Mouse (Mus musculus): ENCODE measurements around the gene Rex2. TPM values are rescaled to one million over a fixed set of nuclear protein-coding genes. Genes with fewer than 3 reads are reported as not detected.
A peak's percentile ranks its signal among the peaks of the same experiment; 100 is the strongest.
"Not testable (repeated sequence)": the region's sequence is repeated elsewhere in the genome, so short reads cannot be mapped to it uniquely, and the experiment has no call there.

The Rex2 gene
- under 1 TPM; 0.15 to 0.37 TPM for total RNA-seq (2021)

- not testable (repeated sequence) for DNase-seq
Observed at GRCm38 (mm10) chr4:147021550-147021949, at the start of gene Rex2. Rex2 (plus strand) TSS chr4:147021850.

- not testable (repeated sequence) for DNase-seq
Observed at GRCm38 (mm10) chr4:146976581-146976980, 45.1 kb upstream of the Rex2 start.

DNA sequence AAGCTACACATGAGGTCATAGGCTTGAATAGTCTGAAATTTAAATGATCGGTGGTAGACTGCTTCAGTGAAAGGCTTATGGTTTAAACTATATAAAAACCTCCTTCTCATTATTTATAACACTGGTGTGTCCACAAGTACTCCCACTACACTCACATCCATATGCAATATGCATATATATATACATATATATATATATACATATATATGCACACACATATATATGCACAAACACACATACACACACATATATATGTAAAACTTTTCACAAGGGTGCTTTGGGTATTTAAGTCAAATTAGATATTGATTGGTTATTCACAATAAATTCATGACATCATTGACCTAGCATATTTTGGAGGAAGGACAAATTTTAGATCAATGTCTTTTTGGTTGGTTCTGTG is 3.2 kb upstream of the Rex2 start:
- not testable (repeated sequence) for DNase-seq

DNA sequence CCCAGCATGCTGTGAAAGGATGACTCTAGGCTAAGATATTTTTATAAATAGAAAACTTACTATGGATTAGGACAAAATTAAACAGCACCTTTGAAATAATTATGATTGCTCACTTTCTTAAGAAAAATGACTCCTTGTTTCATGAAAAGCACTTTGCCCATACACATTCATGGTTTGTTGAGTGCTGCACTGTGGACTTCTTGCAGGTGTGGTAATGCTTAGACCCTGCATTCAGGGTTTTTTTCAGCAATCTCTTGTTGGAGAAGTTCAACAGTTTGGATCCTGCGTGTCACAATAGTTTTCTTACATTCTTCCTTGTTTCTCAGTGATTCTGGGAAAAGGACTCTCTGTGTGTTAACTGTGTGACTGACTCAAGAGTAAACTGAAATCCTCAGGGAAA is 4.7 kb downstream of the Rex2 start:
- DNase-seq, result not testable (repeated sequence)

DNA sequence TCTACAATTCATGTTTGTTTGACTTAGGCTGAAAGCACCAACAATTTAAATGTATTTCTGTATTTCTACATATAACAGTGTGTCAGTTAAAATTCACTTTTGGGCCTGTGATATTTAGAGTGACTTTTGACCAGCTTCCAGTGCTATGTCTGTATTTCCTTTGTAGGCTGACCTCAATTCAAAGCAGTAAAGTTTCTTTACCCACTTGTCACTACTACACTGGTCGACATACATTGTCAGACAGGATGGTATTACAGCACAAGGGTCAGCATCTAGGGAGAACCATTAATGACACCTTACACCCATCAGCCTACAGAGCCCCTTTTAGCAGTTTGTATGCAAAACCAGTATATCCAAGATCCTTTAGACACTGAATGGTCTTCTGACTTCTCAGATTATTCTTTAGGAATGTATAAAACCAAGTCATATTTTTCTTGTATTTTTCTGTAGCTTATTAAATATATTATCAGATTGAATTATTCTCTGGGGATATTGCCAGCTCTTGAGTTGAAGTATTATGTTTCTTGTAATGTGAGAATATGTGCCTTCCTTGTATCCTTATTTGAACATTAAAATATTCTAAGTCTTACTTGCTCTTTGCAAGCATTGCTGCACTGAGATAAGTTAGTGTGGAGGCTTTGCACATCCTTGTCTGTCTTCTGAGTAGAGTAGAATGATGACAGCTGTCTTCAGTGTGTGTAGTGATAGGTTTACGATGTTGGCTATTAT is 9.8 kb downstream of the Rex2 start:
- not testable (repeated sequence) for DNase-seq

GRCm38 (mm10) chr4:147063768-147064167 is 42.1 kb downstream of the Rex2 start:
- DNase-seq, result not testable (repeated sequence)

DNA sequence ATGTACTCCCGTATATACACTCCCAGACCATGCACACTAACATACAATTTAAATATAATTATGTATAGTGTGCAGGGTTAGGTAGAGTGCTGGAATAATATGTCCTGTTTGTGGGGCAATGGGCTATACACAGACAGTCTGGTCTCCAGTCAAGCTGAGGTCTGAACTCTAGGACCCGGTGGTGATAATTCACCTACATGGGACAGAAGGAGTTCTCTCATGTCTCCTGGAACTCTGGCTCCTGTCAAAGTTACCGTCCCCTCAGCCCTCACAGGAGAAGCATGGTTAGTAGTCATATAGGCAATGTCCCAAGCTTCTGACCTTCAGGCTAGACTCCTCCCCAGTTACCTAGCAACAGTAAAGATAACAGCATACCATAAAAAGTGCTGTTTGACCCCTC is 44.2 kb downstream of the Rex2 start:
- not testable (repeated sequence) for DNase-seq

DNA sequence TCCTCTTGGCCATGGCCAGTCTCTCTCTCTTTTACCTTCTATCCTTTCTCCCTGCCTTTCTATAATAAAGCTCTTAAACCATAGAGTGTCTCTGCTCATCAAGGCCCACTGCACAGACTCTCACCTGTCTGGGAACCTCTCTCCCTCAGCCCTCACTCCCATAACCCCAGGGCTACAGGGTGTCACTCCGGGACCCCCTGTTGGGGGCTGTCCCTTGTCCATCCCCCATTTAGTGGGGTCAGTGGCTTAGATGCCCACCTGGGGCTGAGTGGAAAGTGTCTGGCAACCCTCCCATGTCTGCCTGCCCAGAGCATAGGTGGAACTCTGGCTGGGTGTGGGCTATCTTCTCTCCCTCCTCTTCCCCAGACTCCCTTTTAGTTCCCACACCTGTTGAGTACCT is 44.7 kb downstream of the Rex2 start:
- DNase-seq, result not testable (repeated sequence)

DNA sequence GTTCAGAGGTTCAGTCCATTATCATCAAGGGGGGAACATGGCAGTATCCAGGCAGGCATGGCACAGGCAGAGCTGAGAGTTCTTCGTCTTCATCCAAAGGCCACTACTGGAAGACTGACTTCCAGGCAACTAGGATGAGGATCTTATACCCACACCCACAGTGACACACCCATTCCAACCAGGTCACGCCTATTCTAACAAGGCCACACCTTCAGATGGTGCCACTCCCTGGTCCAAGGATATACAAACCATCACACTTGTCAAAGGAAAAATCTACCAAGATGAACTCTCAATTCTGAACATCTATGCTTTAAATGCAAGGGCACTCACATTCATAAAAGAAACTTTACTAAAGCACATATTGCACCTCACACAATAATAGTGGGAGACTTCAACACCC is 74.0 kb downstream of the Rex2 start:
- not testable (repeated sequence) for DNase-seq

- peak; percentile 19 to 29 for DNase-seq
Observed at GRCm38 (mm10) chr4:147101666-147102626, 80.3 kb downstream of the Rex2 start.

GRCm38 (mm10) chr4:147103814-147104213 is 82.2 kb downstream of the Rex2 start:
- DNase-seq, result not testable (repeated sequence)

Other genes with a start within 250 kb of the Rex2 start
- not detected for gene Gm21411, start 112.3 kb upstream of the Rex2 start, total RNA-seq (2021)
- gene Zfp989, start 49.9 kb upstream of the Rex2 start, total RNA-seq (2021), result not detected
- 1 to 10 TPM; 7.2 to 8.5 TPM for gene Zfp991, start 110.2 kb downstream of the Rex2 start, total RNA-seq (2021)